Mouse (Mus musculus) small intestine, adult 10 weeks (tissue): Measurements from ENCODE around the gene Ap3s2. TPM values are rescaled to one million over a fixed set of nuclear protein-coding genes. Genes with fewer than 3 reads are reported as not detected.

Experiments used
- polyA plus RNA-seq: library from polyadenylated mRNA; stranded (reverse); fragments of 350-450 nt; fragmentation: Illumina TruSeq; extraction: RNeasy Lipid Tissue Mini Kit (QIAGEN cat#74804); gene quantifications from one replicate; pipeline ENCODE4 v1.2.3, GENCODE M21; 2014; ENCODE audit warnings: low replicate concordance

Gene Ap3s2
- polyA plus RNA-seq: 24.2 TPM

DNA sequence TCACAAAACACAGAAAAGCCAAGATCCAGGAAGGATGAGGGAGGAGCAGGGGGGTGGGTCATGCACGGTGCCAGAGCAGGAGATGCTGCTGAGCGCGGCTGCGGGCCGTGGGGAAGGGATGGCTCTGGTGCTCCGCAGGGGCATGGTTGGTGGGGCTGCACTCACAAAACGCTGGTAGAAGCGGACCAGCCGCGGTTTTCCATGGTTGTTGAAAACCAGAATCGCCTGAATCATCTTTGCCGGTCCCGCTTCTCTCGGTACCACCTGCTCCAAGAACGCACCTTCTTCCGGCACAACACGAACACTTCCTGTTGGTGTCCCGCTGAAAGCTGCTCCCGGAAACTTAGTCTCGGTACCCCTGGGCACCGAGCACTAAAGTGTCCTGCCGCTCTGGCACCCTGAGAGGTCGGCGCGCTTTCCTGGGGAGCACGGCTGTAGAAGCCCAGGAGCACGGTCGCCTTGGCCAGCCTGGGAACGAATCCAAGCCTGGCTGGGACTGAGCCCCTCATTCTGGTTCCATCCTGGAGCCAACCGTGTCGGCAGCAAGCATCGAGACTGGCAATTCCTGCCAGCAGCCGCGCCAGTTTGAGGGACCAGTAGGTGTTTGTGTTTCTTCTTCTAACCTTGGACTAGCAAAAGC, at the start of gene Ap3s2:
TSS of gene Ap3s2 (minus strand) at position 306 of the 640 bp plus-strand sequence.

DNA sequence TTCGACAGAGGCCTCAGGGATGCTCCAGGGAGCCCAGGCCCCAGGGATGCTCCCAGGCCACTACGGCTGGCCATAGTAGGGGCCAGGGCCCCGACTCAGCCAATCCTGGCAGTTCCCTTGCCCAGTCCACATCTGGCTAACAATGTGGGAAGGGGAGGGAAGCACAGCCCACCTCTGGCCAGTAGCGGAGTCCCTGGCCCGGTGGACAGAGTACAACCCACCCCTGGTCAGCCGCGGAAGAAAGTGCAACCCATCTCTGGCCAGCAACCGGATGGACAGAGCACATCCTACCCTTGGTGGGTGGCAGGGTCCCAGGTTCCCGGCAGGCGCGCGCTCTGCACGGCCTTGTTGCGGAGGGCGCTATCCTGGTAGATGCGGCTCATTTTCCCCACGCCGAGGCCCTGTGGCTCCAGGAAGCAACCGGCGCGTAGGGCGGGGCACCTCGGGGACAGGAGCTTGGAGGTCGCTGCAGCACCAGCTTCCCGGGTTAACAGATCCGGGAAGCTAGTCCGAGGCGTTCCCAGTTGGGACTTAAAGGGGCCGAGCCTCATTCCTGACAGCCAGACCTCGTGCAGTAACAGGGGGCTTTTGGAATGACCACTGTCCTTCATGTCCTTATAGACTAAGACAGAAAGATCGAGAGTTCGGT, 14.5 kb upstream of the Ap3s2 start, which contains the start of gene Arpin:
TSS of gene Arpin (minus strand) at position 498 of the 649 bp plus-strand sequence.

DNA sequence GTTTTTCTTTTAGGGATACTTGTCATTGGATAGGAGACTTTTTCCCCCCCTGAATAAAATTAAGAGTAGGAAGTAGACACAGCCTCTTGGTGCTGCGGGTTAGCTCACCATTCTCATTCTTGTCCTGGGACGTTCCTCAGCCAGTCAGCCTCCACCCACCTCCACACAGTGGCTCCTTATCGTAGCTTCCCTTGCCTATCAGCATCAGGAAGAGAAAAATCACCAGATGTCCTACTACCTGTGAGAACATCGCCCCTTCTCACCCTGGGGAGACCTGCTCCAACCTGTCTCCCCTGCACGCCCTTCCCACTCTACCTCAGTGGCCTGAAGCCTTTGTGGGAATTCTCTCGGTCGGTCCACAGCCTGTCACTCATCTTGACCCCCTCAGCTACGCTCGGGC, 59.6 kb downstream of the Ap3s2 start, which contains the start of gene Anpep:
TSS of gene Anpep (minus strand) at position 249 of the 400 bp plus-strand sequence.

Other genes with a start within 250 kb of the Ap3s2 start
- 0.11 TPM for gene Kif7, start 204.9 kb downstream of the Ap3s2 start, polyA plus RNA-seq
- gene Plin1, start 187.7 kb downstream of the Ap3s2 start, polyA plus RNA-seq: 3.3 TPM
- 52.2 TPM for gene Pex11a, start 177.5 kb downstream of the Ap3s2 start, polyA plus RNA-seq
- gene Wdr93, start 177.5 kb downstream of the Ap3s2 start, polyA plus RNA-seq: 0.37 TPM
- gene Mesp1, start 126.9 kb downstream of the Ap3s2 start, polyA plus RNA-seq: not detected
- gene Mesp2, start 109.9 kb downstream of the Ap3s2 start, polyA plus RNA-seq: not detected
- 714 TPM for gene Anpep, start 59.6 kb downstream of the Ap3s2 start, polyA plus RNA-seq
- 15.9 TPM for gene Arpin, start 14.7 kb upstream of the Ap3s2 start, polyA plus RNA-seq
- gene Zfp710, start 104.2 kb upstream of the Ap3s2 start, polyA plus RNA-seq: 1.9 TPM
- 2.1 TPM for gene Idh2, start 194.7 kb upstream of the Ap3s2 start, polyA plus RNA-seq